Comparison of ENCODE assay signal across 8 mouse cellular contexts in genomic region chr15:85257775-85258429, GRCm38 (mm10). TPM values are rescaled to one million over a fixed set of nuclear protein-coding genes. Genes with fewer than 3 reads are reported as not detected.
DNase-seq lines count a peak whose midpoint lies in the region; ATAC-seq lines count a peak whose summit lies in the region.

No protein-coding gene starts in this region.

- no peak overlapping the region for H3K27ac ChIP-seq in forebrain, embryonic 11.5 days (ENCODE audit: low read depth, low read length)
- H3K27ac ChIP-seq in forebrain, embryonic 16.5 days (ENCODE audit: low read length) = no peak overlapping the region
- H3K27ac ChIP-seq in neural tube, embryonic 15.5 days (replicated peaks) = no peak overlapping the region

- WGBS in forebrain, embryonic 11.5 days = 71% methylated on average over 6 of the region's 6 CpGs
- WGBS in forebrain, embryonic 16.5 days = 74% methylated on average over 6 of the region's 6 CpGs
- 77% methylated on average over 6 of the region's 6 CpGs for WGBS in neural tube, embryonic 15.5 days

- H3K4me3 ChIP-seq in forebrain, embryonic 11.5 days (ENCODE audit: low read depth, low read length) = no peak overlapping the region
- no peak overlapping the region for H3K4me3 ChIP-seq in forebrain, embryonic 16.5 days (replicated peaks; ENCODE audit: low read length)
- no peak overlapping the region for H3K4me3 ChIP-seq in neural tube, embryonic 15.5 days (replicated peaks)

- peak; percentile 72 for DNase-seq in forebrain, embryonic 11.5 days (ENCODE audit: low spot score)
- DNase-seq in neural tube, embryonic 10.5 days (ENCODE audit: extremely low spot score, low spot score) = peak; percentile 51
- DNase-seq in c-Kit-positive CD71-positive TER-119-positive erythroid progenitor cells, embryonic 14.5 days (ENCODE audit: low spot score) = peak; percentile 34
- peak; percentile 74 for DNase-seq in kidney, adult 9 months
- DNase-seq in lung, postnatal 36 days = peak; percentile 83
- peak; percentile 81 for DNase-seq in testis, postnatal 10 days (ENCODE audit: low spot score)

- H3K27me3 ChIP-seq in forebrain, embryonic 11.5 days (ENCODE audit: control insufficient read depth, insufficient read depth, low read length) = no peaks in the 10 kb centered on the region
- no peaks in the 10 kb centered on the region for H3K27me3 ChIP-seq in forebrain, embryonic 16.5 days (replicated peaks; ENCODE audit: control insufficient read depth, insufficient read depth, low read length)
- H3K27me3 ChIP-seq in neural tube, embryonic 15.5 days (replicated peaks) = no peaks in the 10 kb centered on the region

- peaks cover 3% of the 10 kb centered on the region; the same call in 1 of the 2 replicates for H3K36me3 ChIP-seq in forebrain, embryonic 11.5 days (ENCODE audit: control insufficient read depth, insufficient read depth, low read length)
- no peaks in the 10 kb centered on the region for H3K36me3 ChIP-seq in forebrain, embryonic 16.5 days (ENCODE audit: control insufficient read depth, insufficient read depth)
- no peaks in the 10 kb centered on the region for H3K36me3 ChIP-seq in neural tube, embryonic 15.5 days

- H3K9ac ChIP-seq in forebrain, embryonic 11.5 days (ENCODE audit: low read length) = no peak overlapping the region
- H3K9ac ChIP-seq in forebrain, embryonic 16.5 days (replicated peaks; ENCODE audit: low read depth, low read length) = no peak overlapping the region
- no peak overlapping the region for H3K9ac ChIP-seq in neural tube, embryonic 15.5 days (replicated peaks)

- ATAC-seq in forebrain, embryonic 11.5 days (replicated peaks; ENCODE audit: low FRiP score) = no peak
- no peak for ATAC-seq in forebrain, embryonic 16.5 days
- no peak for ATAC-seq in neural tube, embryonic 15.5 days (ENCODE audit: low FRiP score)

- no peak overlapping the region for H3K4me2 ChIP-seq in forebrain, embryonic 11.5 days (ENCODE audit: low read depth, low read length, severe bottlenecking)
- H3K4me2 ChIP-seq in forebrain, embryonic 16.5 days (ENCODE audit: low read length) = no peak overlapping the region
- no peak overlapping the region for H3K4me2 ChIP-seq in neural tube, embryonic 15.5 days

- no peaks in the 10 kb centered on the region for H3K4me1 ChIP-seq in forebrain, embryonic 11.5 days (replicated peaks; ENCODE audit: control insufficient read depth, insufficient read depth, low read length)
- H3K4me1 ChIP-seq in forebrain, embryonic 16.5 days (replicated peaks; ENCODE audit: control insufficient read depth, insufficient read depth, low read length) = no peaks in the 10 kb centered on the region
- H3K4me1 ChIP-seq in neural tube, embryonic 15.5 days = no peaks in the 10 kb centered on the region

- peaks cover 5% of the 10 kb centered on the region; the same call in 1 of the 2 replicates for H3K9me3 ChIP-seq in forebrain, embryonic 11.5 days (ENCODE audit: control insufficient read depth, low read length)
- H3K9me3 ChIP-seq in forebrain, embryonic 16.5 days (ENCODE audit: control insufficient read depth, low read length) = peaks cover 4% of the 10 kb centered on the region; the same call in 1 of the 2 replicates
- no peaks in the 10 kb centered on the region for H3K9me3 ChIP-seq in neural tube, embryonic 15.5 days (replicated peaks)

RNA-seq across cellular contexts. Expression of gene Fbln1, which starts 52.2 kb away (rescaled TPM):
- polyA plus RNA-seq in forebrain, embryonic 11.5 days (2014; fragmentation: Nextera tagmentation; extraction: Ambion mirVana) = 147 and 161 TPM in 2 replicates
- polyA plus RNA-seq in forebrain, embryonic 16.5 days (2015; fragmentation: Nextera tagmentation; extraction: Ambion mirVana) = 50.9 and 55.5 TPM in 2 replicates
- 54.2 and 65.8 TPM in 2 replicates for polyA plus RNA-seq in neural tube, embryonic 15.5 days (2015; fragmentation: Nextera tagmentation; extraction: Ambion mirVana)
